Mouse (Mus musculus) heart, embryonic 10.5 days (tissue): ENCODE measurements around the gene Csde1. TPM values are rescaled to one million over a fixed set of nuclear protein-coding genes. Genes with fewer than 3 reads are reported as not detected.
A peak's percentile ranks its signal among the peaks of the same experiment; 100 is the strongest.

Experiments used
- DNase-seq: peaks from one replicate; pipeline ENCODE4 v3.0.0-alpha.2; 2017; ENCODE audit warnings: low spot score
- H3K27ac ChIP-seq: fragments of 300-500 bp; sonication (generic); 2 replicates; pipeline ENCODE4 v1.5.1; 2016; ENCODE audit warnings: mild to moderate bottlenecking
- H3K27me3 ChIP-seq: fragments of 300-500 bp; sonication (generic); 2 replicates; pipeline ENCODE4 v1.6.1; 2016; ENCODE audit warnings: mild to moderate bottlenecking; ENCODE audit not compliant: poor library complexity, insufficient read depth, severe bottlenecking
- H3K36me3 ChIP-seq: fragments of 300-500 bp; sonication (generic); 2 replicates; pipeline ENCODE4 v1.6.1; 2016; ENCODE audit warnings: mild to moderate bottlenecking, moderate library complexity
- H3K4me1 ChIP-seq: fragments of 300-500 bp; sonication (generic); 2 replicates; pipeline ENCODE4 v1.6.1; 2016; ENCODE audit warnings: mild to moderate bottlenecking
- H3K4me3 ChIP-seq: fragments of 300-500 bp; sonication (generic); 2 replicates; pipeline ENCODE4 v1.5.1; 2016; ENCODE audit warnings: mild to moderate bottlenecking, moderate library complexity
- H3K9me3 ChIP-seq: fragments of 300-500 bp; sonication (generic); 2 replicates; pipeline ENCODE4 v1.6.1; 2016; ENCODE audit warnings: mild to moderate bottlenecking, moderate library complexity
- WGBS: fragments of 180-500 bp; shearing (Covaris S2); methylation state at CpG from one replicate; pipeline ENCODE4 v1.1.7; 2016; 5-methylcytosine and 5-hydroxymethylcytosine counted together
- polyA plus RNA-seq: library from polyadenylated mRNA; unstranded; fragments of >200 nt; fragmentation: Nextera tagmentation; extraction: Ambion mirVana; gene quantifications from 2 replicates; pipeline ENCODE4 v1.2.1, GENCODE M21; 2016

The Csde1 gene
- polyA plus RNA-seq, 1 experiment from 2014 or later = 387 TPM

DNA sequence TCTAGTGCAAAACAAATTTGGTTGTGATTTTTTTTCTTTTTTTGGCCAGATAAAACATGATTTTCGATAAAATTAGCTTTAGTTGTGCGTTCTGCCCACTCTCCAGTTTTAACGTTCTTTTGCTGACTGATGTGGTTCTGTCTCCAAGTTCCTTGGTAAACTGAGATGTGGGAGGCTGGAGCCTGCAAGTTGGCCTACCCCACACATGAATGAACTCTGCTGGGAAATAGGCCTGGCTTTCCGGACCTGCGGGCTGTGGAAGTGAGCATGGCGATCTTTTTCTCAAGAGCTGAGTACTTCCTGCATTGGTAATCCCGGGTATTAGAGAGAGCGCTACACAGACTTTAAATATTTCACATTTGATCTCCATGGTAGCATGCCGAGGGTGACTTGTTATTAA is 55.6 kb downstream of the Csde1 start:
- no peak overlapping the region for H3K4me3 ChIP-seq
- H3K27me3 ChIP-seq = no peaks in the 10 kb centered on the region
- H3K36me3 ChIP-seq = no peaks in the 10 kb centered on the region
- DNase-seq = no peak
- peaks cover 7% of the 10 kb centered on the region; the same call in 1 of the 2 replicates for H3K4me1 ChIP-seq
- H3K27ac ChIP-seq = no peak overlapping the region
- no peaks in the 10 kb centered on the region for H3K9me3 ChIP-seq
- 88% methylated on average over 9 of the region's 9 CpGs for WGBS

- H3K4me3 ChIP-seq = no peak overlapping the region
- H3K36me3 ChIP-seq = no peaks in the 10 kb centered on the region
- H3K27me3 ChIP-seq = no peaks in the 10 kb centered on the region
- peaks cover 13% of the 10 kb centered on the region; the same call in 1 of the 2 replicates for H3K4me1 ChIP-seq
- WGBS = 86% methylated on average over 9 of the region's 9 CpGs
- no peak for DNase-seq
- no peak overlapping the region for H3K27ac ChIP-seq
- no peaks in the 10 kb centered on the region for H3K9me3 ChIP-seq
Observed at GRCm38 (mm10) chr3:103076476-103076875, 56.2 kb downstream of the Csde1 start.

DNA sequence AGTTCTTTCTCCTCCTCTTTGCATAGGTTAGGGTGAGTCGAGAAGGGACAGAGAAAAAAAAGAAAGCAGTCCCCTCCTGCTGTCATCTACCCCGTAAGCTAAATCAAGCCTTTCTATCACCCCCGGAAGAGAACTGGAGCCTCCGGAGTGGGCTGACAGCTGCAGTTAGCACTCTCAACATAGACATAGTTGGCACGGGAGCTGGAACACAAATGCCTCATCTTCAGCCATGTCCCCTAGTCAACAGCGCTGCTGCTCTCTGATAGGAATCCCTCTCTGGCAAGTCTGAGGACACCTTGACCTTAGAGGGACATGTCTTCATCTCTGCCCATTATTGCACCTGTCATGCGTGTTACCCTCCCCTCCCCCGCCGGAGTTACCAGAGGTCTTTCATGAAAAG is 59.1 kb downstream of the Csde1 start:
- no peak for DNase-seq
- Histone ChIP-seq H3K9me3 (no peaks in the 10 kb centered on the region), H3K27ac (no peak overlapping the region), H3K4me3 (no peak overlapping the region), H3K4me1 (peaks cover 18% of the 10 kb centered on the region), H3K36me3 (no peaks in the 10 kb centered on the region), H3K27me3 (no peaks in the 10 kb centered on the region)
- 77% methylated on average over 8 of the region's 9 CpGs for WGBS

DNA sequence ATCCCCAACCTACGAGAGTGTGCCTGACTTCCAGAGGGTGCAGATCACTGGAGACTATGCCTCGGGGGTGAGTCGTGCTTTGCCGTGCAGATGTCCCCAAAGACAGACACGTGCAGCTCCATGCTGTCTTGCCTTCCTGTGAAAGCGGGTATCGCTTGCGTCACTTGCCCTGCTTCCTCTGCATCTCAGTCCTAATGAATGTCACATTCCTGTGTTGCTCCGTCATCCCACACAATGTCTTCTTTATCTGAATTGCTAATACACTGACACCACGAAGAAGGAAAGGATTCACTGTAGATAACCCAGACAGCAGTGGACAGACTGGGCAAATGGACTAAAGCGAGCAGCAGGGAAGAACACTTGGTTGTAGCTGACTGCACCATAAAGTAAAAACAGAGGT is 60.8 kb downstream of the Csde1 start:
- Histone ChIP-seq H3K4me1 (peaks cover 18% of the 10 kb centered on the region), H3K27me3 (no peaks in the 10 kb centered on the region), H3K9me3 (no peaks in the 10 kb centered on the region), H3K4me3 (no peak overlapping the region), H3K36me3 (no peaks in the 10 kb centered on the region), H3K27ac (0 out of 2 replicates have a peak overlapping the region, but pooled peaks have one; percentile 16)
- DNase-seq = peak; percentile 80
- WGBS = 59% methylated on average over 11 of the region's 11 CpGs

- no peaks in the 10 kb centered on the region for H3K27me3 ChIP-seq
- H3K4me1 ChIP-seq = peaks cover 18% of the 10 kb centered on the region
- WGBS = 80% methylated on average over 17 of the region's 17 CpGs
Observed at GRCm38 (mm10) chr3:103081861-103082453, 61.7 kb downstream of the Csde1 start.

DNA sequence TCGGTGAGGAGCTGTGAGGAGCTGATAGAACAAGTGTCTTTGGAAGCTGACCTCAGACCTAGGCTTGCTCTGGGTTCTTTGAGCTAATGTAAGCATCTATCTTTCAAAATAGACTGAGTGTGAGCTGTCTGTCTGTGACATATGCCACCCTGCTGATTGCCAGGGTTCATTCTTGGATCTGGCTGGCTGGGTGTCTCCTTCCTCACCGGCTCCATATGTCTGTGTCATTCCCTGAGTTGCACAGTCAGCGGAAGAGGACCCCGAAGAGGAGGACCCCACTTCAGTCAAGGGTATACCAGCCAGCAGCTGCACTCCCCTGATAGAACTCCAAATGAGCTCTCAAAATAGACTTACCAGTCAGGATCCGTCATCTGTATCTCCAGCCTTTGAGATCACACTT is 62.5 kb downstream of the Csde1 start:
- Histone ChIP-seq H3K4me1 (peaks cover 18% of the 10 kb centered on the region), H3K27me3 (no peaks in the 10 kb centered on the region), H3K27ac (0 out of 2 replicates have a peak overlapping the region, but pooled peaks have one; percentile 25), H3K9me3 (no peaks in the 10 kb centered on the region), H3K4me3 (no peak overlapping the region), H3K36me3 (no peaks in the 10 kb centered on the region)
- WGBS = 54% methylated on average over 5 of the region's 5 CpGs
- DNase-seq = no peak

More at GRCm38 (mm10) chr3:103081861-103082453, 61.7 kb downstream of the Csde1 start:
- Histone ChIP-seq H3K9me3 (no peaks in the 10 kb centered on the region), H3K4me3 (no peak overlapping the region), H3K27ac (no peak overlapping the region), H3K36me3 (no peaks in the 10 kb centered on the region)
- DNase-seq = no peak

GRCm38 (mm10) chr3:103085986-103086385 is 65.8 kb downstream of the Csde1 start:
- Histone ChIP-seq H3K27ac (no peak overlapping the region), H3K9me3 (no peaks in the 10 kb centered on the region), H3K27me3 (no peaks in the 10 kb centered on the region), H3K4me1 (peaks cover 17% of the 10 kb centered on the region), H3K36me3 (no peaks in the 10 kb centered on the region), H3K4me3 (no peak overlapping the region)
- no peak for DNase-seq
- WGBS = 77% methylated on average over 3 of the region's 3 CpGs

DNA sequence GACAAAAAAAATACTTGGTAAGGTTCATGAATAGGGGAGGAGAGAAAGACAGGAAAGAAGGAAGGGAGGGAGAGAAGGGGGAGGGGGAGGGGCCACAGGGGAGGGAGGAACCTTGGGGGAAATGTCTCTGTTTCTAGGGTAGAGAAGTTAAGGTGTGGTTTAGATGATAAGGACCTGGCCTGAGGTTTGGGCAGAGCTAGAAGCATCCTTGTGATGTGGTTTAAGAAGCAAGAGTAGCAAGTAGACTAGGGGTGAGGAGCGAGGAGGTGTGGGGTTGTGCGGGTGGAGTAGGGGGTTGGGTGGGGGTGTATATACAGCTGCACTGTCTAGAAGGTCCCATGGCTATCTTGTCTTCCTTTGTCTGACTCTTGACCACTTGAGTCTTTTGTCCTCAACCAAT is 71.5 kb downstream of the Csde1 start:
- 84% methylated on average over 2 of the region's 2 CpGs for whole genome bisulfite sequencing
- peaks cover 5% of the 10 kb centered on the region; the same call in 1 of the 2 replicates for H3K4me1 ChIP-seq

DNA sequence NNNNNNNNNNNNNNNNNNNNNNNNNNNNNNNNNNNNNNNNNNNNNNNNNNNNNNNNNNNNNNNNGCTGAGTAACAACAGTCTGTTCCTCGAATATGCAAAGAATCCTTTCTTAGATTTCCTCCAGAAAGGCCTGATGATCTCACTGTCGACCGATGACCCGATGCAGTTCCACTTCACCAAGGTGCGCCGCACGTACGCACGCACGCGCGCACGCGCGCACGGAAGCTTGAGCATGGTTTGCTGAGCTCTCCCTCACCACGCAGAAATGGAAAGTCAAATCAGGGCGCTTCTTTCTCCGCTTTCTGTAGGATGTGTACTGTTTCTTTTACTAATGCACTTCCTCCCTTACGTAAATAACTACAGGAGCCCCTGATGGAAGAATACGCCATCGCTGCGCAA is 78.4 kb downstream of the Csde1 start:
- H3K27me3 ChIP-seq = no peaks in the 10 kb centered on the region
- H3K4me3 ChIP-seq = no peak overlapping the region
- WGBS = 62% methylated on average over 23 of the region's 23 CpGs
- no peaks in the 10 kb centered on the region for H3K36me3 ChIP-seq
- H3K4me1 ChIP-seq = peaks cover 14% of the 10 kb centered on the region; the same call in 1 of the 2 replicates
- H3K27ac ChIP-seq = no peak overlapping the region
- DNase-seq = no peak
- H3K9me3 ChIP-seq = no peaks in the 10 kb centered on the region

More for the DNA sequence above, 71.5 kb downstream of the Csde1 start:
- no peaks in the 10 kb centered on the region for H3K36me3 ChIP-seq
- no peaks in the 10 kb centered on the region for H3K27me3 ChIP-seq
- DNase-seq = no peak
- no peak overlapping the region for H3K4me3 ChIP-seq
- no peaks in the 10 kb centered on the region for H3K9me3 ChIP-seq
- no peak overlapping the region for H3K27ac ChIP-seq

DNA sequence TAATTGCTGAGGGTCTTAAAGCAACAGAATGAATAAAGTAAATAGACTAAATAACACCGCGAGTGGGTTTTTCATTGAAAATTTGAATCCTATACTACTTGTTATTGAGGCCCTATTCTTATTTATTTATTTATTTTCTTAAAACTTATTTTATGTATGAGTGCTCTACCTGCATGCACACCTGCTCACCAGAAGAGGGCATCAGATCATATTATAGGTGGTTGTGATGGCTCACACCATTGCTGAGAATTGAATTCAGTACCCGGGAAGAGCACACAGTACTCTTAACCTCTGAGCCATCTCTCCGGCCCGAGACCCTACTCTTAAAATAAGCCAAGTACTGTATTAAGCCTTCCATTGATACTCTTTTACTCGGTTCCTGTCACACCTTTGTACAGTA is 79.4 kb downstream of the Csde1 start:
- H3K9me3 ChIP-seq = no peaks in the 10 kb centered on the region
- WGBS = 74% methylated on average over 6 of the region's 6 CpGs
- peaks cover 10% of the 10 kb centered on the region; the same call in 1 of the 2 replicates for H3K4me1 ChIP-seq
- H3K27ac ChIP-seq = no peak overlapping the region
- no peak overlapping the region for H3K4me3 ChIP-seq
- 0 out of 2 replicates have a peak, but pooled peaks cover 7% of the 10 kb centered on the region for H3K27me3 ChIP-seq
- no peaks in the 10 kb centered on the region for H3K36me3 ChIP-seq
- no peak for DNase-seq

DNA sequence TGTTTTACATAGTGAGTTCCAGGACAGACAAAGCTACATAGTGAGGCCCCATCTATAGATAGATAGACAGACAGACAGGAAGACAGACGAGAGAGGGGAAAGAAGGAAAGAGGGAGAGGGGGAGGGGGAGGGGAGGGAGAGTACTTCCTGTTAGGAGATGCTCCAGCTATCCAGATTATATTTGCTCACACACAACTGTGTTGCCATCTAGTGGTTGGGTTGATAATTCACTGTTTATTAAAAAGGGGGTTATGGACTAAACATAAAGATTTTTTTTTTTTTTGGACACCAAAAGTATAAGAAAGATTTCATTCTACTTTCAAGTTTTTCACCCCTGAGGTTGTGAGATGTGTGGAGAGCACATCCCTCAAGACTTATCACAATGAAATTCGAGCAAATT is 80.5 kb downstream of the Csde1 start:
- no peak for DNase-seq
- Histone ChIP-seq H3K4me1 (peaks cover 8% of the 10 kb centered on the region; the same call in 1 of the 2 replicates), H3K27ac (no peak overlapping the region), H3K9me3 (no peaks in the 10 kb centered on the region), H3K4me3 (no peak overlapping the region), H3K27me3 (0 out of 2 replicates have a peak, but pooled peaks cover 10% of the 10 kb centered on the region), H3K36me3 (no peaks in the 10 kb centered on the region)
- WGBS = 32% methylated on average over 2 of the region's 2 CpGs

- Histone ChIP-seq H3K4me1 (peaks cover 8% of the 10 kb centered on the region; the same call in 1 of the 2 replicates), H3K36me3 (no peaks in the 10 kb centered on the region), H3K9me3 (no peaks in the 10 kb centered on the region), H3K27me3 (0 out of 2 replicates have a peak, but pooled peaks cover 10% of the 10 kb centered on the region), H3K4me3 (no peak overlapping the region), H3K27ac (no peak overlapping the region)
- WGBS = 60% methylated on average over 5 of the region's 5 CpGs
- no peak for DNase-seq
Observed at GRCm38 (mm10) chr3:103101194-103101593, 81.0 kb downstream of the Csde1 start.

- Histone ChIP-seq H3K4me1 (peaks cover 8% of the 10 kb centered on the region; the same call in 1 of the 2 replicates), H3K9me3 (no peaks in the 10 kb centered on the region), H3K4me3 (peak overlapping the region; percentile 79), H3K27me3 (0 out of 2 replicates have a peak, but pooled peaks cover 10% of the 10 kb centered on the region), H3K27ac (peak overlapping the region; percentile 88), H3K36me3 (no peaks in the 10 kb centered on the region)
- WGBS = under 1% methylated on average over 14 of the region's 14 CpGs
- DNase-seq = no peak
Observed at GRCm38 (mm10) chr3:103101909-103102308, 81.7 kb downstream of the Csde1 start.
